Mouse (Mus musculus) hindbrain, embryonic 12.5 days (tissue): ENCODE measurements around the gene Defb48. TPM values are rescaled to one million over a fixed set of nuclear protein-coding genes. Genes with fewer than 3 reads are reported as not detected.

Experiments used
- ATAC-seq: fragments of 200-750 bp; cut with Nextera tagmentation; 2 replicates; pipeline ENCODE4 v1.8.0; 2017; ENCODE audit warnings: moderate TSS enrichment; ENCODE audit not compliant: low FRiP score
- H3K27ac ChIP-seq: fragments of 300-500 bp; sonication (generic); 2 replicates; pipeline ENCODE4 v1.5.1; 2016; ENCODE audit warnings: mild to moderate bottlenecking
- H3K27me3 ChIP-seq: fragments of 300-500 bp; sonication (generic); 2 replicates; pipeline ENCODE4 v1.6.1; 2016; ENCODE audit warnings: mild to moderate bottlenecking
- H3K36me3 ChIP-seq: fragments of 300-500 bp; sonication (generic); 2 replicates; pipeline ENCODE4 v1.6.1; 2016; ENCODE audit warnings: mild to moderate bottlenecking
- H3K4me1 ChIP-seq: fragments of 300-500 bp; sonication (generic); 2 replicates; pipeline ENCODE4 v1.6.1; 2016
- H3K4me2 ChIP-seq: fragments of 300-500 bp; sonication (generic); replicated peaks from 2 replicates; pipeline ENCODE4 v1.6.1; 2016; ENCODE audit warnings: mild to moderate bottlenecking
- H3K4me3 ChIP-seq: fragments of 300-500 bp; sonication (generic); 2 replicates; pipeline ENCODE4 v1.5.1; 2016; ENCODE audit warnings: mild to moderate bottlenecking
- H3K9ac ChIP-seq: fragments of 300-500 bp; sonication (generic); 2 replicates; pipeline ENCODE4 v1.6.1; 2016; ENCODE audit warnings: mild to moderate bottlenecking, moderate library complexity
- H3K9me3 ChIP-seq: fragments of 300-500 bp; sonication (generic); replicated peaks from 2 replicates; pipeline ENCODE4 v1.6.1; 2016; ENCODE audit warnings: mild to moderate bottlenecking
- WGBS: fragments of 180-500 bp; shearing (Covaris S2); methylation state at CpG from one replicate; pipeline ENCODE4 v1.1.7; 2016; 5-methylcytosine and 5-hydroxymethylcytosine counted together
- polyA plus RNA-seq: library from polyadenylated mRNA; unstranded; fragments of >200 nt; fragmentation: Nextera tagmentation; extraction: Ambion mirVana; gene quantifications from 2 replicates; pipeline ENCODE4 v1.2.1, GENCODE M21; 2016

Defb48 gene
- polyA plus RNA-seq: not detected in 2 replicates

- H3K9ac ChIP-seq: no peak within 1 kb of the TSS
- 81% methylated on average over 1 of the region's 1 CpGs for WGBS
Measured at GRCm38 (mm10) chr14:62984410-62984809, at the start of gene Defb48. Gene Defb48 (minus strand): TSS chr14:62984510.

GRCm38 (mm10) chr14:63020524-63021156, 36.3 kb upstream of the Defb48 start:
- no peak overlapping the region for H3K4me3 ChIP-seq
- H3K36me3 ChIP-seq: no peaks in the 10 kb centered on the region
- H3K9ac ChIP-seq: no peak overlapping the region
- no peaks in the 10 kb centered on the region for H3K9me3 ChIP-seq
- WGBS: 67% methylated on average over 6 of the region's 6 CpGs
- H3K27ac ChIP-seq: no peak overlapping the region
- ATAC-seq: no peak
- H3K4me1 ChIP-seq: no peaks in the 10 kb centered on the region
- no peak overlapping the region for H3K4me2 ChIP-seq
- H3K27me3 ChIP-seq: no peaks in the 10 kb centered on the region

More at GRCm38 (mm10) chr14:62984410-62984809, at the start of gene Defb48:
- no peaks in the 10 kb centered on the region for H3K36me3 ChIP-seq
- H3K9me3 ChIP-seq: no peaks in the 10 kb centered on the region
- H3K4me3 ChIP-seq: no peak within 1 kb of the TSS
- no peak within 1 kb of the TSS for H3K4me2 ChIP-seq
- no peaks in the 10 kb centered on the region for H3K4me1 ChIP-seq
- H3K27ac ChIP-seq: no peak within 1 kb of the TSS
- no peaks in the 10 kb centered on the region for H3K27me3 ChIP-seq
- no peak for ATAC-seq

DNA sequence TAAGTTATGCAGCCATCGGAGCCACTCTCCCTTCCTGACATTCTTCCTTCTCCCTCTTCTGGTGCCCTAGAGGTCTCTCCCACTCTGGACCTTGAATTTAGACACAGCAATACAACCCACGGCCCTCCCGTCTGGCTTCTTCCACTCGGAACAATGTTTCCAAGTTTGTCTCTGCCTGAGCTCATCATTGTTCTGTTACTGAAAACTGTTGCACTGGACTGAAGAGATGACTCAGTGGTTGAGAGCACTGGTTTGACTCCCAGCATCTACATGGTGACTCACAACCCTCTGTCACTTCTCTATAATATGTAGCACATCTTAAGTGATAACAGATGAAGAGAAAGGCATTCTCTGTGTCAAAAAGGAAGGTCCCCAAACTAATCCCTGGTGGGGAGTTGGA, 30.4 kb upstream of the Defb48 start:
- Histone ChIP-seq H3K27me3 (no peaks in the 10 kb centered on the region), H3K9ac (no peak overlapping the region), H3K4me2 (no peak overlapping the region), H3K9me3 (no peaks in the 10 kb centered on the region), H3K4me1 (no peaks in the 10 kb centered on the region), H3K27ac (no peak overlapping the region), H3K4me3 (no peak overlapping the region), H3K36me3 (no peaks in the 10 kb centered on the region)
- 89% methylated on average over 4 of the region's 4 CpGs for WGBS
- ATAC-seq: no peak

GRCm38 (mm10) chr14:63013082-63013481, 28.8 kb upstream of the Defb48 start:
- no peak overlapping the region for H3K4me3 ChIP-seq
- H3K4me2 ChIP-seq: no peak overlapping the region
- no peak overlapping the region for H3K27ac ChIP-seq
- no peaks in the 10 kb centered on the region for H3K9me3 ChIP-seq
- no peak overlapping the region for H3K9ac ChIP-seq
- no peaks in the 10 kb centered on the region for H3K27me3 ChIP-seq
- no peak for ATAC-seq
- 83% methylated on average over 4 of the region's 4 CpGs for WGBS
- H3K4me1 ChIP-seq: no peaks in the 10 kb centered on the region
- H3K36me3 ChIP-seq: no peaks in the 10 kb centered on the region

DNA sequence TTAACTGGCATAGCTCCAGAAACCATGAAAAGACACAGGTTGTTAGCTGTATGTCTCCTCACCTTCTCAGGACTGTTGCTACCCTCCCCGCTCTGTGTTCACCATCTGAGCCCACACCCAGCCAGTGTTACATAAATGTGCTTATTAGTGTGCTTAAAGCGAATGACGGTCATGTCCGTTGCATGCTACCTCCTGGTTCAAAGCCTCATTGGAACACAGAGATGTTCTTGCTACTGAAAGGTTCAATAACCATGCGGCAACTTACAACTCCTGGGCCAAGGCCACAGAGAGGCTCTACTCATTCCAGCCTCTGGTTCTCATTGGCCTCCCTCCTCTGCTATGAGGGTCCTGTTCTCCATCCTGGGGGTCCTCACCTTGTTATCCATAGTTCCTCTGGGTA, 27.2 kb upstream of the Defb48 start, which contains the start of gene Defb43:
TSS of gene Defb43 (plus strand) at position 301 of the 400 bp plus-strand sequence.
- no peaks in the 10 kb centered on the region for H3K9me3 ChIP-seq
- H3K4me1 ChIP-seq: no peaks in the 10 kb centered on the region
- H3K4me2 ChIP-seq: no peak within 1 kb of the TSS
- ATAC-seq: no peak
- WGBS: 96% methylated on average over 5 of the region's 5 CpGs
- no peaks in the 10 kb centered on the region for H3K36me3 ChIP-seq
- H3K27me3 ChIP-seq: no peaks in the 10 kb centered on the region
- no peak within 1 kb of the TSS for H3K9ac ChIP-seq
- H3K4me3 ChIP-seq: no peak within 1 kb of the TSS
- H3K27ac ChIP-seq: no peak within 1 kb of the TSS

DNA sequence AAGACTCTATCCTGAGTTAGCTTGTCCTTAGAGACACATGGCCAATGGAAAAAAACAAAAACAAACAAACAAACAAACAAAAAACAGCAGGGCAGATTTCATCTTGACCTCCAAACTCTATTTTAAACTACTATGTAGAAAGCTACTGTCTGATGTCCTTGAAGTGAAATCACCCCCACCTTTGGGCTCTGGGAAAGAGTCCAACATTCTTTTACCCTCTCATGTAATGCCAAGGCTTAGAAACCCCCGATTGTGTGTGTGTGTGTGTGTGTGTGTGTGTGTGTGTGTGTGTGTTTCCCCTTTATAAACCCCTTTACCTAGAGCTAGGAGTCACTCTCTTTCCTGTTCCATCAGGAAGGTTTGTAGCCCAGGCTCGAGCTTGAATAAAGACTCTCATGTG, 18.3 kb upstream of the Defb48 start:
- WGBS: 63% methylated on average over 2 of the region's 2 CpGs
- no peaks in the 10 kb centered on the region for H3K9me3 ChIP-seq
- no peak for ATAC-seq
- no peaks in the 10 kb centered on the region for H3K27me3 ChIP-seq
- no peak overlapping the region for H3K9ac ChIP-seq
- no peaks in the 10 kb centered on the region for H3K4me1 ChIP-seq
- no peaks in the 10 kb centered on the region for H3K36me3 ChIP-seq
- no peak overlapping the region for H3K4me3 ChIP-seq
- H3K27ac ChIP-seq: no peak overlapping the region
- H3K4me2 ChIP-seq: no peak overlapping the region

- Histone ChIP-seq H3K4me2 (no peak overlapping the region), H3K4me1 (no peaks in the 10 kb centered on the region), H3K36me3 (no peaks in the 10 kb centered on the region), H3K9ac (no peak overlapping the region), H3K9me3 (no peaks in the 10 kb centered on the region), H3K27ac (no peak overlapping the region), H3K27me3 (no peaks in the 10 kb centered on the region), H3K4me3 (no peak overlapping the region)
- WGBS: 88% methylated on average over 4 of the region's 4 CpGs
- no peak for ATAC-seq
Measured at GRCm38 (mm10) chr14:62998977-62999376, 14.7 kb upstream of the Defb48 start.

DNA sequence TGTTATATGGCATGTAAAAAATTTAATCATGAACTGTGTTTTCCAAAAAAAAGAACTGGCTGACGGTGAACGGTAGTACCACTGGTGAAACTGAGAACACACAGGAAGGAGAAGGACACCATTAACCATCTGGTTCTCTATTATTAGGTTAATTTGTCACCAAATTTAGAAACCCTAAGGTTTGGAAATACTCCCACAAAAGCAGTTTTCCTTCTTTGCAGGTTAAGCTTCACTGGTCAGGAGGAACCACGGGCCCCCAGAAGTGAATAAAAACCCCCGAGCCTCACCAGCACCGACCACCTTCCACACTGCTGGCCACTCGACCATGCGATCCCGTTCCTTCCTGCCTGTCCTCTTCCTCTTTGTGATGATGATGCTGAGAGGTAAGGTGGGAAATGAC, 13.5 kb upstream of the Defb48 start, which contains the start of gene Defb47:
TSS of gene Defb47 (plus strand) at position 301 of the 400 bp plus-strand sequence.
- H3K9ac ChIP-seq: no peak within 1 kb of the TSS
- no peaks in the 10 kb centered on the region for H3K9me3 ChIP-seq
- ATAC-seq: no peak
- no peaks in the 10 kb centered on the region for H3K36me3 ChIP-seq
- H3K27ac ChIP-seq: no peak within 1 kb of the TSS
- 83% methylated on average over 8 of the region's 8 CpGs for WGBS
- no peak within 1 kb of the TSS for H3K4me3 ChIP-seq
- no peak within 1 kb of the TSS for H3K4me2 ChIP-seq
- no peaks in the 10 kb centered on the region for H3K4me1 ChIP-seq
- no peaks in the 10 kb centered on the region for H3K27me3 ChIP-seq

DNA sequence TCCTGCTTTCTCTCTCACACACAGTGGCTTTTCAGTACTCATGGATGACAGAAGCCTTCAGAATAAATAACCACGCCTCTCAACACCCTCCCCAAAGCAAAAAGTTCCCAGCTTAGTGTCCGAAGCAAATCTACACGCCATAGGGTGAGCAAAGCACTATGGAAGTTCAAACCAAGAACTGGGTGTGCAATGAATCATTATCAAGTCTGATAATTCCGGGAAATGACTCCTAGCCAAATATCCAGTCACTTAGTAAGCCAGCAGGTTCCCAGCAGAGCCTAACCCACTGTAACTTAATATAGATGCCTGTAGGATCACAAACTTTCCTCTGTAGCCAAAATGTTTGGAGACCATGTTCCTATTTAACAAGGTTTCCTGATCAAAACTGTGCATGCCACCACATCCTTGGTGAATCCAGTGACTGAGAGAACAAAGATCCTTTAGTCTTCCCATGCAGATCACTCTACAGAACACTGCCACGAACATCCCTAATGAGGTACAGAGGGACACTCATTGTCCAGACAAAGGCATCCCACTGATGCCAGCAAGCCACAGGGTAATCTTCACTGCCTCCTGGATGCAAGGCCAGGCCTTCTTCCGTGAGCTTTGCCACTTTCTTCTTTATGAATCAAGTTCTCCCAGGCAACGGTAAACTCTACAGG, 7.7 kb upstream of the Defb48 start:
- H3K4me2 ChIP-seq: no peak overlapping the region
- no peak overlapping the region for H3K9ac ChIP-seq
- no peak overlapping the region for H3K4me3 ChIP-seq
- 74% methylated on average over 7 of the region's 7 CpGs for WGBS
- H3K4me1 ChIP-seq: 0 out of 2 replicates have a peak, but pooled peaks cover 4% of the 10 kb centered on the region
- H3K36me3 ChIP-seq: no peaks in the 10 kb centered on the region
- H3K27me3 ChIP-seq: no peaks in the 10 kb centered on the region
- no peak for ATAC-seq
- H3K9me3 ChIP-seq: no peaks in the 10 kb centered on the region
- H3K27ac ChIP-seq: no peak overlapping the region

- WGBS: 79% methylated on average over 3 of the region's 3 CpGs
- Histone ChIP-seq H3K4me1 (0 out of 2 replicates have a peak, but pooled peaks cover 4% of the 10 kb centered on the region), H3K36me3 (no peaks in the 10 kb centered on the region), H3K4me2 (no peak overlapping the region), H3K9me3 (no peaks in the 10 kb centered on the region), H3K9ac (no peak overlapping the region), H3K27ac (no peak overlapping the region), H3K4me3 (no peak overlapping the region), H3K27me3 (no peaks in the 10 kb centered on the region)
- ATAC-seq: no peak
Measured at GRCm38 (mm10) chr14:62991271-62991670, 7.0 kb upstream of the Defb48 start.

DNA sequence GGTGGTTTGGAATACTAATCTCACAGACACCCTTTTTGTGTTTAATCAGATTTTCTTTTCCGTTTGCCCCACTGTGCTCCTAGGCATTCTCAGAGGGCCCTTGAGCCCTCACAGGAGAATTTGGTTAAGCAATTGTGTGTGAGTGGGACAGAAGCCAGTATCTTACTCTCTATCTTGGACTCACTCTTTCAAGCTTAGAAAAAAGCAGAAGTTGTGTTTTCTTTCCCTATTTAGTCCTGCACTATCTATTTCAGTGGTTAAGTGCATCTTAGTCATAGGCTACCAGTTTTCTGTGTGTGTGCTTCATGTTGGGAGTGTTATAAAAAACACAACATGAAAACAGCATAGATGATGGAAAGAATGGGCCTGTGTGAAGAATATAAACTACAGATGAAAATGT, 4.5 kb downstream of the Defb48 start:
- no peaks in the 10 kb centered on the region for H3K27me3 ChIP-seq
- H3K27ac ChIP-seq: no peak overlapping the region
- 79% methylated on average over 1 of the region's 1 CpGs for WGBS
- no peaks in the 10 kb centered on the region for H3K4me1 ChIP-seq
- no peak overlapping the region for H3K4me3 ChIP-seq
- no peaks in the 10 kb centered on the region for H3K36me3 ChIP-seq
- H3K9me3 ChIP-seq: no peaks in the 10 kb centered on the region
- H3K9ac ChIP-seq: no peak overlapping the region
- no peak for ATAC-seq
- no peak overlapping the region for H3K4me2 ChIP-seq

- WGBS: 16% methylated on average over 5 of the region's 5 CpGs
- no peak for ATAC-seq
- Histone ChIP-seq H3K36me3 (no peaks in the 10 kb centered on the region), H3K9me3 (no peaks in the 10 kb centered on the region), H3K4me3 (no peak overlapping the region), H3K27ac (no peak overlapping the region), H3K9ac (no peak overlapping the region), H3K27me3 (no peaks in the 10 kb centered on the region), H3K4me1 (0 out of 2 replicates have a peak, but pooled peaks cover 2% of the 10 kb centered on the region), H3K4me2 (no peak overlapping the region)
Measured at GRCm38 (mm10) chr14:62975046-62975445, 9.3 kb downstream of the Defb48 start.
